Mouse (Mus musculus) embryo, embryonic 10 days (tissue): ENCODE measurements at regions not wholly inside any gene's neighbourhood (a gene's known extent, or its start where the extent isn't known, plus 50 kb on each side); places are given as distances from the start of the nearest gene placed in this dataset.

Source experiments
- DNase-seq: peaks from one replicate; pipeline ENCODE4 v3.0.0-alpha.2; 2015; ENCODE audit warnings: low spot score

- DNase-seq: no peak
These were observed 242.7 kb downstream of the Tshz3 start for GRCm38 (mm10) chr7:36940611-36941010.

GRCm38 (mm10) chr7:36945024-36945815 lies 247.3 kb downstream of the Tshz3 start:
- DNase-seq: no peak

- DNase-seq: no peak
These were observed 251.6 kb downstream of the Tshz3 start for GRCm38 (mm10) chr7:36949511-36949910.

DNA sequence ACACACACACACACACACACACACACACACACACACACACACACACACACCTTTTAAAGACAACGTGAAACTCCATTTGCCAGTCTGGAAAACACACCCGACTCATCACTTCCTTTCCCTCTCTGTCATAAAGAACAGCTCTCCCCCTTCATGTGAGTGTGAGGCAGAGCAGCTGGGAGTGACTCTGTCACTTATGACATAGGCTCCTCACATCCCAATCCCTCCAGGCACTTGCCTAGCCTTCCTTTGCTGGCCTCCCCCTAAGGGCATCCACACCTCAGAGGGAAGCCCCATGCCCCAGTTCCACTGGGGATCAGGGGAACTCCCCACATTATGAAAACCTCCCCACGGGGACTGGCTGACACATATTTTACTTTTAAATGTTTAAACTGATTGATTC lies 257.5 kb downstream of the Tshz3 start:
- DNase-seq: no peak

DNA sequence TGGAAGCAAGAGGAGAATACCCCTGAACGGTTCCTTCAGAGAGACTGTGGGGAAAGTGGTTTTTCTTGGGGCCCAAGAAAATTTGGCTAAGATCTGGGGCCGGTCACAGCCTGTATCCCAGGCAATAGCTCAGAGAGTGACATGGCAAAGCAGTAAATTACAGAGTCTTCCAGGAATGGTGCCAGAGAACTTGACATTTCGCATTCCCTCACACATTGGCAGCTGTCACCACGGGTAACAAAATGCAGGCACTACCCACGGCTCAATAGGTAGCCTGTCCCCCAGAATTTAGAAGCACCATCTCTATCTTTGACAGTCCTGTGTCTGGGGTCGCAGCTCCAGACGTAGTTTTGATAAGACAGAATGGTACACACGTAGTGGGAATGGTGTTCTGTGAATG lies 260.3 kb downstream of the Tshz3 start:
- no peak for DNase-seq

DNA sequence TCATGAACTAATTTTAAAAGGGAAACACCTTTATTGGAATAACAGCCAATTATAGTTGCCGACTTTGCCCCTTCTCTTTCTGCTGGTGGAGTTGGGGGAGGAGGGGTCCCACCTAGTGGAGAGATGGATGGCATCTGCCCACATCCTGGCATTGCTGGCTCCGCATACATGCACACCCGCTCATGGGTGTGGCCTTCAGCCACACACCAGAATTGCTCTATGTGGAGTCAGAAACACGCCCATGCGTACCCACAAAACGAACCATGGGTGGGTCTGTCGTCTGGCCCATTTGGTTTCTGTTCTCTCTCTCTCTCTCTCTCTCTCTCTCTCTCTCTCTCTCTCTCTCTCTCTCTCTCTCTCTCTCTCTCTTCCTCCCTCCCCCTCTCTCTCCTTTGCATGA lies 273.9 kb downstream of the Tshz3 start:
- DNase-seq: no peak

DNA sequence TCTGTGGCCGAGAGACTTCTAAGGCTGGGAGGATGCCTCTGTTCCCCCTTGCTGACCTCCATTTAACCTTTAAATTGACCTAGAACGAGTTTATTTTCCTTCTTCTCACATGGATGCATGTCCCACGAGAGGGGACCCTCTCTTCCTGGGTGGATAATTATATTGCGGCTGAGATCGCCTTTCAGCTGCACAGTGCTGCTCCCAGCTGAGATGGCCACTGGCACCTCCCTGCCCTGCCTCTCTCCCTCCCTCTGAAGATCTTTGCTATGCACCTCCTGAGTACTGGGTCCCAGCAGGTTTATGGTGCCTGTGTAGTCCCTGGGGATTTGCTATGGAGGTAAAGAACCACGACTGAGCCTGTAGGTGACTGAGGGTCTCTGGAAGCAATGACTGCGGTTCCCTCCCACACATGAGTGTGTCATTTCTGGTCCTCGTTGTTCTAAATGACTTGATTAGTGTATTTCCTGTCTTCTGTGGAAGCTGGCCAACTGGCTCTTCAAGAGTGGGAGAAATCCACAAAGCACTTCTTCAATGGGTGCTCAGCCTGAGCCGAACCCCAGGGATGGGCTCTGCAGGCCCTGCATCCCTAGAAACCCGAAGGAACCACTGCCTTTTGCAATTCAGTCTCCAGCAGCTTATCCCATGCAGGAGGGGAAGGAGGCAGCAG lies 275.9 kb downstream of the Tshz3 start:
- DNase-seq: peak; percentile 15

- DNase-seq: peak; percentile 55
These were observed 276.7 kb downstream of the Tshz3 start for GRCm38 (mm10) chr7:36974573-36974972.

- peak; percentile 69 for DNase-seq
These were observed 277.6 kb downstream of the Tshz3 start for GRCm38 (mm10) chr7:36975475-36975874.

DNA sequence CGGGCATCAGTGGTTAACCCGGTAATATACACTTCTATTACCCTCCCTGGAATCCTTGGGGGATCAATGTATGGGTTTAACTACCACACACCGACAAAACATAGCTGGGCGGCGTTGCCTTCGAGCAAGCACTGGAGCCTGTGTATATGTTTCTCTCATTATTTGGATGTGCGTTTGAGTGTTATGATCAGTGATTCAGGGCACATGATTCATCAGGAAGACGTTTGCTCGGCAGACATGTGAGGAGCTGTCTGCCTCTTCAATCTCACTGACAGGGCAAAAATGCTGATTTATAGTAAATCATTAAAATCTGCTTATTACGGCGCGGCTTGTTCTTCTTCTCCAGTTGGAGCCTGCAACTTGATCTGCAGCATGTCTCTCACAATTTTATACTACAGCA lies 279.9 kb downstream of the Tshz3 start:
- no peak for DNase-seq

- no peak for DNase-seq
These were observed 291.5 kb downstream of the Tshz3 start for GRCm38 (mm10) chr7:36989380-36989779.

GRCm38 (mm10) chr7:37004601-37005000 lies 306.7 kb downstream of the Tshz3 start:
- no peak for DNase-seq

DNA sequence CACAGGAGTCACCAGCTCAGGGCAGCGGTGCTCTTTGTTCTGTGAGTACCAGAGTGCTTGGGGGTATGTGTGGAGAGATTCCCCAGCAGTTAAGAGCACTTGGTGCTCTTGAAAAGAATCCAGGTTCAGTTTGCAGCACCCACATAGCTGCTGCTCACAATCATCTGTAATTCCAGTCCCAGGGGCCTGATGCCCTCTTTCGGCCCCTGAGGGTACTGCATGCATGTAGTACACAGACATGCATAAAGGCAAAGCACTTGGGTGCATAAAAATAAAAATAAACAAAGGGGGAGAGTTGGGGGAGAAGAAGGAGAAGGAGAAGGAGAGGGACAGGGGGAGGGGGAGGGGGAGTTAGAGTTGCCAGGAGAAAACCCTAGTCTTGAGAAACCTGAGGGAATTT lies 307.8 kb downstream of the Tshz3 start:
- DNase-seq: no peak

- DNase-seq: no peak
These were observed 309.0 kb downstream of the Tshz3 start for GRCm38 (mm10) chr7:37006921-37007320.

DNA sequence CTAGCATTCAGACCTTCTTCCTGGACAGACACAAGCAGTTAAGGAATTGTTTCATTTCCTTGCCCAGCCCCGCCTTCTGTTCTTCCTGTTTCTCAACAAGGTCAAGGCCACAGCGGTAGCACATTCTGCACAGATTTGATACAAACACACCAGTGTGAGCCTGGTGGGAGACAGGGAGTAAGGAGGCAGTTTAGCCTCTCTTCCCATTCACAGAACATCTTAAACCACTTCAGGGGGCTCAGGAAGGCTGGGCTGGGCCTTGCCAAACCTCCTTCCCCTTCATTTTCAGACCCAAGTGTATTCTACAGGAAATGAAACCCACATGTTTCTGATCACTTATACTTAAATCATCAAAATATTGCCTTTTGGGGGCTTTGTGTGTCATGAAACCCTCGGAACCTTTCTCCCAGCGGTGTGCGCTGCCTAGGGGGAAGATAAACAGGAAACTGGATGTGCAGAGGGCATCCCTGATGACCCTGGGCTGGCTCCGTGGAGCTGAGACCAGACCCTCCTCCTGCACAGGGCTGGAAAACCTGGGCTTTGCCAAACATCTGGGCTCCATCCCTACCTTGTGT lies 313.3 kb downstream of the Tshz3 start:
- DNase-seq: peak; percentile 70

- peak; percentile 46 for DNase-seq
These were observed 322.2 kb downstream of the Tshz3 start for GRCm38 (mm10) chr7:37020078-37020477.

DNA sequence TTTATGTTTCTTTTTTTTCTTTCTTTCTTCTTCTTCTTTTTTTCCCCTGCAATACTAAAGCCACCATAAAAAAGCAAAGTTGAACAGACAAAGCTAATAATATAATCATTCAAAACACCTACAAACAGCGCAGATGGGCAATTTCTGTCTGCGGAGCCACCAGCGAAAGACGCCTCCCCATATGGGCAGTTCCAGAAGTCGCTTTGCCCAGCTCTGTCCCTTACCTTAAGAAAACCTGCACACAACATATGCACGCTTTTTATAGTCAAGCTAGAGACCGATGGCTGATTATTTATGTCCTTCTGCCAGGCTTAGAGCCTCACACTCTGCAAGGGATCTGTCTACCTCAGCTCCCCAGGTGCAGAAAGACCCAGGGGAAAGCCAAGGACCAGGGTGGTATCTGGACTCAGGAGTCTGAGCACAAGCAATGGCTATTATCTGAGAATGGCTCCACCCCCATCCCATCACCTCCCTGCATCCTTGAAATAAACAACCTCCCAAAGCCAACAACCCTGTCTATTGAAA lies 326.6 kb downstream of the Tshz3 start:
- DNase-seq: no peak

DNA sequence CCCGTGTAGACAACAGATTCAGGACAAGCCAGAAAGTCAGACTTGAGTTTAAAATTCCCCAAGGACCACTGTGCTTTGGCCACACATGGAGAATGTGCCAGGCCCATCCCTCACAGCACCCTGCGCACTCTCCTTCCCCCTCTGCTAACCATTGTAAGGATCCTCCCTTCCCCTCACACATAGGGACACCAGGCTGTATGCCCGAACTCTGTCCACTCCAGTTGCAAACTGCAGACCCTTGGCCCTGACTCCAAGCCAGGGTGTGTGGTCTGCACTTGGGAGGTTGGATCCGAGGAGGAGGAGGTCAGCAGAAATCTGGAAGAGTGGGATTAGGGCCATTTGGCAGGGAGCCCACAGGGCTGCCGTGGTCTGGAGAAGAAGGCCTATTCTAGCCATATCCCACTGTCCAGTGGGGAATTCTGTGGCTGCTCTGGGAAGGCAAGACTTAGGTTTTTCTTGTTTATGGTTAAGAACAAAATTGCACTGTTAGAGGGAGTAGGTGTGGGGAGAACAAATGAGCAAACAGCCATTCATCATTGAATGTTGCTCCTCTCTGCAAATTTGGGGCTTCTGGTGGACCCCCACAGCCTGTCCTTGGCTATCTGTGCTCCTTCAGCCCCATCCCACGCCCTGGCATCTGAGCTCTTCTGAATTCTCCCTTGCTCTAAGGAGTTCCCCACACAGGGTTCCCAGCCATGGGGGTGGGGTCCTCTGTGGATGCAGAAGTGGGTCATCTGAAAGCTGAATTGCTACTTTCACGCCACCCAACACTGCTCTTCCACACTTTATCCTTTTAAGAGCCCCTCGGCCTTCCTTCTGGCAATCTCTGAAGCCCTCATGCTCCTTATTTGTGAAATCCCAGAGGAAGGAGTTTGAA lies 366.9 kb downstream of the Tshz3 start:
- no peak for DNase-seq

- DNase-seq: no peak
These were observed 379.8 kb downstream of the Tshz3 start for GRCm38 (mm10) chr7:37077698-37078097.

- no peak for DNase-seq
These were observed 380.2 kb downstream of the Tshz3 start for GRCm38 (mm10) chr7:37078140-37078539.

GRCm38 (mm10) chr7:37089726-37090125 lies 391.8 kb downstream of the Tshz3 start:
- no peak for DNase-seq

DNA sequence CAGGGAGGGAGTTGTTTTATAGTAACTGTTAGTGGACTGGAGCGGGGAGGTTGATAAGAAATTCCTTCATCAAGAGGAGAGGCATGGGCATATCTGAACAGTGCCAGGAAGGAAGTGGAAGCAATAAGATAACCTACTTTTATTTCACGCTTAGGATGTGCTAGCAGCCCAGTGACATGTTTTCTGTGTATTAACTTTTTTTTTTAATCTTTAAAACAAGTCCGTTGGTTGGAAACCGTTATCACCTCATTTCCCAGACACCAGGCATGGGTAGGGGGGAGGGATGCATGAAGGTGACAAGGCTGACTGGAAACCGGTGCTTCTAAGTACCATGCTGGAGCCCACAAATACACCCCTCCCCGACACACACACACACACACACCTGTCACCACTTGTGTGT lies 394.7 kb downstream of the Tshz3 start:
- DNase-seq: no peak
